Mouse (Mus musculus) MEL (cell line): ENCODE measurements at regions not wholly inside any gene's neighbourhood (a gene's known extent, or its start where the extent isn't known, plus 50 kb on each side); places are given as distances from the start of the nearest gene placed in this dataset.

ENCODE experiments used
- BHLHE40 ChIP-seq: IDR thresholded peaks from 2 replicates; pipeline ENCODE4 v1.6.1; 2012; ENCODE audit warnings: low read depth, mild to moderate bottlenecking, inconsistent platforms, low read length, improper control_type of control experiment, borderline replicate concordance
- CTCF ChIP-seq, 3 experiments: IDR thresholded peaks in 2 of 3; conservative IDR thresholded peaks in 1 of 3; 2 replicates each; pipeline ENCODE4 v1.5.1; 2011 to 2012; ENCODE audit warnings: low read length in 3 of 3, low read depth in 2 of 3, mild to moderate bottlenecking in 2 of 3, improper control_type of control experiment in 1 of 3, inconsistent platforms in 1 of 3, mixed read lengths in 1 of 3, moderate library complexity in 1 of 3; ENCODE audit not compliant: control insufficient read depth in 1 of 3, insufficient read depth in 1 of 3, poor library complexity in 1 of 3, severe bottlenecking in 1 of 3
- EP300 ChIP-seq, 2 experiments: IDR thresholded peaks; 2 replicates each; pipeline ENCODE4 v1.6.1; 2011; ENCODE audit warnings: improper control_type of control experiment in 2 of 2, low read length in 2 of 2, low read depth in 1 of 2, mild to moderate bottlenecking in 1 of 2
- GATA1 ChIP-seq: IDR thresholded peaks from 2 replicates; pipeline ENCODE4 v1.6.1; 2011; ENCODE audit warnings: low read depth, low read length, improper control_type of control experiment
- HCFC1 ChIP-seq: IDR thresholded peaks from 2 replicates; pipeline ENCODE4 v1.6.1; 2012; ENCODE audit warnings: low read depth, mild to moderate bottlenecking, inconsistent platforms, low read length, improper control_type of control experiment, moderate library complexity
- MAX ChIP-seq: IDR thresholded peaks from 2 replicates; pipeline ENCODE4 v1.6.1; 2011; ENCODE audit warnings: low read length, improper control_type of control experiment
- NELFE ChIP-seq: IDR thresholded peaks from 2 replicates; pipeline ENCODE4 v1.6.1; 2011; ENCODE audit warnings: low read depth, low read length, improper control_type of control experiment
- POLR2A ChIP-seq, 2 experiments: IDR thresholded peaks; 2 replicates each; pipeline ENCODE4 v1.6.1; 2011 to 2012; ENCODE audit warnings: low read length in 2 of 2, mild to moderate bottlenecking in 2 of 2, control low read depth in 1 of 2, improper control_type of control experiment in 1 of 2, low read depth in 1 of 2, moderate library complexity in 1 of 2; ENCODE audit not compliant: control insufficient read depth in 1 of 2, insufficient read depth in 1 of 2, poor library complexity in 1 of 2
- POLR2AphosphoS2 ChIP-seq: IDR thresholded peaks from 2 replicates; pipeline ENCODE4 v1.6.1; 2011; ENCODE audit warnings: low read length, improper control_type of control experiment
- POLR2AphosphoS5 ChIP-seq: IDR thresholded peaks from 2 replicates; pipeline ENCODE4 v1.6.1; 2012; ENCODE audit warnings: low read depth, borderline replicate concordance, mild to moderate bottlenecking, inconsistent platforms, low read length, moderate library complexity, mixed read lengths
- RAD21 ChIP-seq: IDR thresholded peaks from 2 replicates; pipeline ENCODE4 v1.6.1; 2011; ENCODE audit warnings: mild to moderate bottlenecking, low read depth, low read length, improper control_type of control experiment
- TBP ChIP-seq: IDR thresholded peaks from 2 replicates; pipeline ENCODE4 v1.8.0; 2011; ENCODE audit warnings: low read depth, low read length, improper control_type of control experiment
- USF1 ChIP-seq: IDR thresholded peaks from 2 replicates; pipeline ENCODE4 v1.6.1; 2014; ENCODE audit warnings: low read depth, mild to moderate bottlenecking, inconsistent platforms, low read length, improper control_type of control experiment, moderate library complexity
- ZMIZ1 ChIP-seq: IDR thresholded peaks from 2 replicates; pipeline ENCODE4 v1.6.1; 2012; ENCODE audit warnings: low read depth, mild to moderate bottlenecking, inconsistent platforms, low read length, improper control_type of control experiment, moderate library complexity

DNA sequence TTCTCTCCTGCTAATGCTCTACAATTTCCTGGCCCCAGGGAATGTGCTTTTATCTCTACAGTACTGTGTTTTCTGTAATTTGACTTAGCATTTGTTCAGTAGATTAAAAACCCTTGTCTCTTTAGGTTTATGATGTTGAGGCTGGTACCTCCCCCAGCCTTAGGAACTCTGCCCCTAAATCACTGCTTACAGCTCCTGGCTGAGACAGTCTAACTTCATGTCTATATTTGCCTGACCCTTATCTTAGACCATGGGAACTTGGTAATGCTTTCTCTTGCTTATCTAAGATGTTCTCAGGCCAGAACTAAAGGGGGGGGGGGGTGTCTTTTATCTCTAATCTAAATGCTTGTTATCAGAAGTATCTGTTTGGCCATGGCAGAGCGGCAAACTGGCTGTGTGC lies 160.1 kb upstream of the Mmadhc start:
- TF ChIP-seq POLR2AphosphoS5 (no peak), CTCF (IDR thresholded peaks at IDR 0.05 in 2 of 3, conservative IDR thresholded peaks at IDR 0.05 in 1 of 3; ENCODE audit: control insufficient read depth in 1 of 3, insufficient read depth in 1 of 3, low read depth in 2 of 3, low read length in 3 of 3, poor library complexity in 1 of 3, severe bottlenecking in 1 of 3) (no peak), BHLHE40 (no peak), TBP (no peak), GATA1 (no peak), EP300 (IDR thresholded peaks at IDR 0.05; ENCODE audit: low read depth in 1 of 2, low read length in 2 of 2) (no peak), POLR2A (IDR thresholded peaks at IDR 0.05; ENCODE audit: control insufficient read depth in 1 of 2, insufficient read depth in 1 of 2, low read depth in 1 of 2, low read length in 2 of 2, poor library complexity in 1 of 2) (no peak), USF1 (no peak), POLR2AphosphoS2 (no peak), RAD21 (no peak), ZMIZ1 (no peak), MAX (no peak), HCFC1 (no peak), NELFE (no peak)
